Mouse (Mus musculus) ES-CJ7 (cell line): ENCODE measurements around the gene Esyt1.
"Not testable (repeated sequence)": the region's sequence is repeated elsewhere in the genome, so short reads cannot be mapped to it uniquely, and the experiment has no call there.

ENCODE experiments used
- DNase-seq: peaks from one replicate; pipeline ENCODE4 v3.0.0; 2011; ENCODE audit warnings: low read depth, low spot score

Gene Esyt1

GRCm38 (mm10) chr10:128504641-128505370 lies 20.9 kb downstream of the Esyt1 start:
- no peak for DNase-seq

GRCm38 (mm10) chr10:128504012-128504411 lies 21.7 kb downstream of the Esyt1 start:
- DNase-seq: no peak

- DNase-seq: no peak
Observed at GRCm38 (mm10) chr10:128503532-128503931, 22.1 kb downstream of the Esyt1 start.

- no peak for DNase-seq
Observed at GRCm38 (mm10) chr10:128502341-128502740, 23.3 kb downstream of the Esyt1 start.

GRCm38 (mm10) chr10:128499116-128499671 lies 26.5 kb downstream of the Esyt1 start:
- peak; percentile 29 for DNase-seq

- DNase-seq: peak; percentile 99
Observed at GRCm38 (mm10) chr10:128498590-128498989, 27.1 kb downstream of the Esyt1 start, which contains the start of gene Myl6b. TSS of gene Myl6b (minus strand) at chr10:128498685.

- no peak for DNase-seq
Observed at GRCm38 (mm10) chr10:128497134-128497737, 28.4 kb downstream of the Esyt1 start.

GRCm38 (mm10) chr10:128496509-128497077 lies 29.1 kb downstream of the Esyt1 start:
- no peak for DNase-seq

- no peak for DNase-seq
Observed at GRCm38 (mm10) chr10:128495903-128496302, 29.8 kb downstream of the Esyt1 start.

GRCm38 (mm10) chr10:128495270-128495669 lies 30.4 kb downstream of the Esyt1 start:
- no peak for DNase-seq

GRCm38 (mm10) chr10:128494667-128495245 lies 30.9 kb downstream of the Esyt1 start:
- DNase-seq: no peak

- DNase-seq: peak; percentile 99
Observed at GRCm38 (mm10) chr10:128493695-128494666, 31.7 kb downstream of the Esyt1 start, which contains the start of gene Myl6. TSS of gene Myl6 (minus strand) at chr10:128494145.

GRCm38 (mm10) chr10:128493319-128493694 lies 32.4 kb downstream of the Esyt1 start:
- no peak for DNase-seq

GRCm38 (mm10) chr10:128492633-128493311 lies 32.9 kb downstream of the Esyt1 start:
- peak; percentile 85 for DNase-seq

- DNase-seq: not testable (repeated sequence)
Observed at GRCm38 (mm10) chr10:128492051-128492450, 33.6 kb downstream of the Esyt1 start.

- peak; percentile 54 for DNase-seq
Observed at GRCm38 (mm10) chr10:128491495-128491894, 34.2 kb downstream of the Esyt1 start.

- no peak for DNase-seq
Observed at GRCm38 (mm10) chr10:128490912-128491311, 34.8 kb downstream of the Esyt1 start.

GRCm38 (mm10) chr10:128490232-128490631 lies 35.4 kb downstream of the Esyt1 start:
- DNase-seq: no peak

- no peak for DNase-seq
Observed at GRCm38 (mm10) chr10:128489785-128490184, 35.9 kb downstream of the Esyt1 start.

- DNase-seq: peak; percentile 67
Observed at GRCm38 (mm10) chr10:128489380-128489779, 36.3 kb downstream of the Esyt1 start.
